Mouse (Mus musculus): Measurements from ENCODE around the gene Plac1. TPM values are rescaled to one million over a fixed set of nuclear protein-coding genes. Genes with fewer than 3 reads are reported as not detected.
A peak's percentile ranks its signal among the peaks of the same experiment; 100 is the strongest.

The Plac1 gene
- total RNA-seq, 2 experiments from 2014 or later, result not detected

GRCm38 (mm10) chrX:53053885-53054284, 186.0 kb downstream of the Plac1 start:
- no peak for ATAC-seq (replicated peaks; ENCODE audit: poor library complexity, severe bottlenecking)

- peak; percentile 64 for ATAC-seq (replicated peaks; ENCODE audit: poor library complexity, severe bottlenecking)
These were observed 187.0 kb downstream of the Plac1 start for GRCm38 (mm10) chrX:53052652-53053500.

- ATAC-seq (replicated peaks; ENCODE audit: poor library complexity, severe bottlenecking), result no peak
These were observed 189.6 kb downstream of the Plac1 start for GRCm38 (mm10) chrX:53050353-53050752.

GRCm38 (mm10) chrX:53049196-53049595, 190.7 kb downstream of the Plac1 start:
- ATAC-seq (replicated peaks; ENCODE audit: poor library complexity, severe bottlenecking), result no peak

- no peak for ATAC-seq (replicated peaks; ENCODE audit: poor library complexity, severe bottlenecking)
These were observed 193.0 kb downstream of the Plac1 start for GRCm38 (mm10) chrX:53046911-53047310.

- ATAC-seq (replicated peaks; ENCODE audit: poor library complexity, severe bottlenecking), result no peak
These were observed 193.9 kb downstream of the Plac1 start for GRCm38 (mm10) chrX:53046033-53046432.

GRCm38 (mm10) chrX:53045187-53045903, 194.6 kb downstream of the Plac1 start:
- ATAC-seq (replicated peaks; ENCODE audit: poor library complexity, severe bottlenecking), result peak; percentile 68

GRCm38 (mm10) chrX:53041006-53041405, 198.9 kb downstream of the Plac1 start:
- ATAC-seq (replicated peaks; ENCODE audit: poor library complexity, severe bottlenecking), result no peak

- ATAC-seq (replicated peaks; ENCODE audit: poor library complexity, severe bottlenecking), result no peak
These were observed 199.8 kb downstream of the Plac1 start for GRCm38 (mm10) chrX:53040138-53040537.

- no peak for ATAC-seq (replicated peaks; ENCODE audit: poor library complexity, severe bottlenecking)
These were observed 200.3 kb downstream of the Plac1 start for GRCm38 (mm10) chrX:53039651-53040050.

GRCm38 (mm10) chrX:53038194-53038593, 201.7 kb downstream of the Plac1 start:
- no peak for ATAC-seq (replicated peaks; ENCODE audit: poor library complexity, severe bottlenecking)

- ATAC-seq (replicated peaks; ENCODE audit: poor library complexity, severe bottlenecking), result peak; percentile 40; the same call in 1 of the 2 replicates
These were observed 210.4 kb downstream of the Plac1 start for GRCm38 (mm10) chrX:53029559-53029958.

GRCm38 (mm10) chrX:53025471-53026223, 214.3 kb downstream of the Plac1 start:
- ATAC-seq (replicated peaks; ENCODE audit: poor library complexity, severe bottlenecking), result no peak

GRCm38 (mm10) chrX:53024268-53024667, 215.6 kb downstream of the Plac1 start:
- peak; percentile 69 for ATAC-seq (replicated peaks; ENCODE audit: poor library complexity, severe bottlenecking)

GRCm38 (mm10) chrX:53023021-53023420, 216.9 kb downstream of the Plac1 start:
- no peak for ATAC-seq (replicated peaks; ENCODE audit: poor library complexity, severe bottlenecking)

Other genes with a start within 250 kb of the Plac1 start
- 13.2 and 19.6 TPM in 2 replicates for gene Fam122b, start 29.7 kb upstream of the Plac1 start, total RNA-seq (2014; fragmentation: Nextera tagmentation)
- gene Fam122b, start 29.7 kb upstream of the Plac1 start, total RNA-seq (2017), result 5.4 and 9.1 TPM in 2 replicates
- gene Fam122c, start 33.3 kb upstream of the Plac1 start, total RNA-seq (2014; fragmentation: Nextera tagmentation), result not detected in 2 replicates
- gene Fam122c, start 33.3 kb upstream of the Plac1 start, total RNA-seq (2017), result not detected in 2 replicates
- 17.1 and 26.1 TPM in 2 replicates for gene Mospd1, start 130.4 kb upstream of the Plac1 start, total RNA-seq (2014; fragmentation: Nextera tagmentation)
- 24.8 and 27.5 TPM in 2 replicates for gene Mospd1, start 130.4 kb upstream of the Plac1 start, total RNA-seq (2017)
- not detected in 2 replicates for gene Etd, start 194.8 kb upstream of the Plac1 start, total RNA-seq (2014; fragmentation: Nextera tagmentation)
- not detected in 2 replicates for gene Etd, start 194.8 kb upstream of the Plac1 start, total RNA-seq (2017)

All from granulocyte monocyte progenitor cell, adult 5-6 weeks (primary cell).